Mouse (Mus musculus) B cell, adult (primary cell): ENCODE results near the gene Btnl2. TPM values are rescaled to one million over a fixed set of nuclear protein-coding genes. Genes with fewer than 3 reads are reported as not detected.

Experiments
- total RNA-seq: library from RNA; stranded (reverse); gene quantifications from 4 replicates; pipeline ENCODE4 v1.2.4, GENCODE M21; 2023; ENCODE audit not compliant: inconsistent age

Btnl2 gene
- total RNA-seq, result 8.2 to 10.9 TPM (median 10.3 TPM) in 4 replicates

DNA sequence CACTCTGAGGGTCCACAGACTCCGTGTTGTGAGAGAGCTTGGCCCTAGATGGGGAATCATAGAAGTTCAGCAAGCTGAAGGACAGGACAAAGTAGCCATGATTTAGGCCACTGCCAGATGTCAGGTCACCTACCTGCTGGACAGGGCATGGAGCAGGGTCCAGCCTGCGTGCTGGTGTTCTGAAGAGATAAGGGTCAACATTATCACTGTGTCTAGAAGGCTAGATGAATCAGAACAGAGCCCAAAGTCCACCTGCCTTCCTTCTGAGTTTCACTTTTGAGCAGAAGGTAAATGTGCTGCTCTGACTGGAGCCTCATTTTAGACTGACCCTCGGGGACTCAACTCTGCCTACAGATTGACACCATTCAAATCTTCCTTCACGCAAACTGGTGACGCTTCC is at the start of gene Btnl2:
Gene Btnl2 (plus strand): TSS at position 284 of the 400 bp plus-strand sequence.

DNA sequence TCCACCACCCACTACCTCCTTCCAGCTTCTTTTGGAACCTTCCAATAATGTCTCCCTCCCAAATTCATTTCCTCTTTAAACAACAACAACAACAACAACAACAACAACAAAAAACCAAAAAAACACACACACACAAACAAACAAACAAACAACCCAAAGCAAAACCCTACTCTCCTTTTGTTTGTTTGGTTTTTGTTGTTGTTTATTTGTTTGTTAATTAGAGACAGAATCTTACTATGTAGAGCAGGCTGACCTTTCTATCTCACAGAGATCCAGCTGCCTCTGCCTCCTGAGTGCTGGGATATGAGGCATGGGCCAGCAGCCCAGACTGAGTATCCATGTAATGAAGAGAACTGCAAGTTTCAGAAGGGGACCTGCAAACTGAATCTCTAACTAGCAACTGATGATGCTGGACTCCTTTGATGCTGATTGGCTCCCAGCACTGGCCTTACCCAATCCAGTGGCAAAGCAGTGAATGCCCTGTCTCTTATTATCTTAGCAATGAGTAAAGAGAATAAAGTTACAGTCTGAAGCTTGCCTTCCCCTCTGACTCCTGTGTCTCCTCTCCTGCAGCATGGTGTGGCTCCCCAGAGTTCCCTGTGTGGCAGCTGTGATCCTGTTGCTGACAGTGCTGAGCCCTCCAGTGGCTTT is 49.1 kb upstream of the Btnl2 start, which contains the start of gene H2-Eb1:
Gene H2-Eb1 (plus strand): TSS at position 488 of the 651 bp plus-strand sequence.

DNA sequence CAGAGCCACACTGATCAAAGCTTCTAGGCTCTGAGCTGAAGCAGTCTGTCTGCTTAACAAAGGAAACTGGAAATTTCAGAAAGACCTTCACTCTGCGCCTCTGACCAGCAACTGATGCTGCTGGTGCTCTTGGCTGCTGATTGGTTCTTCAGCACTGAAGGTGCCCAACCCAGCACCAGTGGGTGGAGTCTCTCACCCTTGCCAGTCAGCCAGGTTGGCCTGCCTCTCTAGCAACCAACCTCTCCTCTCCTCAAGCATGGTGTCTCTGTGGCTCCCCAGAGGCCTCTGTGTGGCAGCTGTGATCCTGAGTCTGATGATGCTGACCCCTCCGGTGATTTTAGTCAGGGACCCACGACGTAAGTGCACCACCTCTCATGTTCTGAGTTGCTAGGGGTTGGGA is 29.2 kb upstream of the Btnl2 start, which contains the start of gene H2-Eb2:
Gene H2-Eb2 (plus strand): TSS at position 230 of the 400 bp plus-strand sequence.

DNA sequence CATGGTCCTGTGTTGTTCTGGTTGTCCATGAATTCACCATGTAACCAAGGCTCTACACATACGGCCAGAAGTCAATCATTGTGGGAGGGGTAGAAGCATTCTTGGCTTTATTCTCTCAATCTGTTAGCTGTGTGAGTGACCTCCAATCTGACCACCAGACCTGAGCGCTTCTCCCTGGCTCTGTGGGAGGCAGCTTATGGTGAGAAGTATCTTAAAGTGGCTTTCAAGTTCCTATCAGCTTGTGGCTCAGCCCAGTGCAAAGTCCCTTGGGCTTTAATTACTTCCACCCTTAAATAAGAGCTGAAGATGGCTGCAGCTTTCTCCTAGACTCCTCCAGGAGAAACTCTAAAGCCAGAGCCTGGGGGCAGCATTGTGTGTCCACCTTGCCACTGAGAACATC is 22.2 kb downstream of the Btnl2 start, which contains the start of gene Btnl1:
Gene Btnl1 (plus strand): TSS at position 286 of the 400 bp plus-strand sequence.

DNA sequence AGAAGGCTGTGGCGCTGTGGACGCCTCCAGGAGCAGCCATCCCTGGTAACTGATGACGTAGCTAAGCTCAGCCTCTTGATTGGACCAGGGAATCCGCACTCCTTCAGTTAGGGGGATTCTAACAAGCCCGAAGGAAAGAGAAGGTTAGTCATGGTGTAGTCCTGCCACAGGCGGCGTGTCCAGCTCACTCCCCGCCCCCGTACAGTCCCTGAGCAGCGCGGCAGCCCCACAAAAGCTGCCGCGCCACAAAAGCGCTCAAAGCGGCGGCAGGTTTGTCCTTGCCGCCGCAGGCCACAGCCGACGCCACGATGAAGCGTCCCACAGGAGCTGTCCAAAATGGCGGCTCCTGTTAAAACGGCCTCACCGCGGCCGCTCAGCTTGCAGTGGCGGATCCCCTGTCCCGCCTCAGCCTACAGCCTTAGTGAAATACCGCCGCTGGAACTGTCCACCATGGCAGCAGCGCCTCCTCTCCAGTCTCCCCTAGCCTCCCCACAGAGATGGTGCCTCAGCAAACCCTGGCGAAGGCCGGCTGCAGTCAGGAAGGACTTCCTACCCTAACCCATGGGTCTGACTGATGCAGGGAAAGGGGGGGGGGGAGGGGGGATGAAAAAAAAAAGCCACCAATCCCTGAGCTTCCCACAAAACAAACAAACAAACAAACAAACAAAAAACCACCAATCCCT is 44.2 kb downstream of the Btnl2 start, which contains the start of gene BC051142:
Gene BC051142 (plus strand): TSS at position 110 of the 683 bp plus-strand sequence.

Other genes with a start within 250 kb of the Btnl2 start
- gene H2-DMa, start 235.3 kb upstream of the Btnl2 start, total RNA-seq, result 618 to 656 TPM (median 649 TPM) in 4 replicates
- 428 to 472 TPM (median 457 TPM) in 4 replicates for gene Brd2, start 232.2 kb upstream of the Btnl2 start, total RNA-seq
- gene H2-DMb2, start 211.5 kb upstream of the Btnl2 start, total RNA-seq, result 1,549 to 1,567 TPM (median 1,559 TPM) in 4 replicates
- gene H2-DMb1, start 201.8 kb upstream of the Btnl2 start, total RNA-seq, result 652 to 777 TPM (median 691 TPM) in 4 replicates
- gene Tap1, start 167.3 kb upstream of the Btnl2 start, total RNA-seq, result 129 to 155 TPM (median 147 TPM) in 4 replicates
- 88.5 to 134 TPM (median 102 TPM) in 4 replicates for gene Psmb9, start 167.1 kb upstream of the Btnl2 start, total RNA-seq
- 204 to 264 TPM (median 236 TPM) in 4 replicates for gene Psmb8, start 157.1 kb upstream of the Btnl2 start, total RNA-seq
- 121 to 132 TPM (median 126 TPM) in 4 replicates for gene Tap2, start 151.3 kb upstream of the Btnl2 start, total RNA-seq
- gene H2-Ob, start 115.9 kb upstream of the Btnl2 start, total RNA-seq, result 966 to 1,062 TPM (median 1,033 TPM) in 4 replicates
- 5,415 to 5,641 TPM (median 5,533 TPM) in 4 replicates for gene H2-Ab1, start 97.1 kb upstream of the Btnl2 start, total RNA-seq
- 4,630 to 4,972 TPM (median 4,848 TPM) in 4 replicates for gene H2-Aa, start 67.0 kb upstream of the Btnl2 start, total RNA-seq
- gene H2-Eb1, start 49.0 kb upstream of the Btnl2 start, total RNA-seq, result 3,438 to 3,919 TPM (median 3,626 TPM) in 4 replicates
- gene H2-Eb2, start 29.2 kb upstream of the Btnl2 start, total RNA-seq, result 36.5 to 41.0 TPM (median 37.9 TPM) in 4 replicates
- gene Btnl1, start 22.3 kb downstream of the Btnl2 start, total RNA-seq, result 2.5 to 3.5 TPM (median 3.1 TPM) in 4 replicates
- 6.3 to 23.1 TPM (median 16.8 TPM) in 4 replicates for gene BC051142, start 44.0 kb downstream of the Btnl2 start, total RNA-seq
- not detected in 4 replicates for gene Btnl4, start 122.5 kb downstream of the Btnl2 start, total RNA-seq
- not detected in 4 replicates for gene Btnl6, start 162.5 kb downstream of the Btnl2 start, total RNA-seq
- gene Notch4, start 209.4 kb downstream of the Btnl2 start, total RNA-seq, result 0.21 to 2.0 TPM (median 1.6 TPM) in 4 replicates
- 116 to 126 TPM (median 122 TPM) in 4 replicates for gene Gpsm3, start 235.0 kb downstream of the Btnl2 start, total RNA-seq
- 51.6 to 61.4 TPM (median 59.6 TPM) in 4 replicates for gene Pbx2, start 236.4 kb downstream of the Btnl2 start, total RNA-seq
- gene Ager, start 243.0 kb downstream of the Btnl2 start, total RNA-seq, result 3.9 to 4.7 TPM (median 4.7 TPM) in 4 replicates
- gene Rnf5, start 248.9 kb downstream of the Btnl2 start, total RNA-seq, result 30.2 to 36.8 TPM (median 35.2 TPM) in 4 replicates
- 58.3 to 69.5 TPM (median 62.3 TPM) in 4 replicates for gene Agpat1, start 249.4 kb downstream of the Btnl2 start, total RNA-seq